Mouse (Mus musculus) 3T3-L1 (cell line): ENCODE results near the gene Hoxa13.
A peak's percentile ranks its signal among the peaks of the same experiment; 100 is the strongest.

Experiments
- DNase-seq: peaks from one replicate; pipeline ENCODE4 v3.0.0-alpha.2; 2015; ENCODE audit warnings: low read depth, low spot score

Hoxa13 gene

GRCm38 (mm10) chr6:52260654-52261575 lies at the start of gene Hoxa13:
Hoxa13 (minus strand) TSS chr6:52260880.
- no peak for DNase-seq

GRCm38 (mm10) chr6:52310366-52310765 lies 49.7 kb upstream of the Hoxa13 start:
- no peak for DNase-seq

- no peak for DNase-seq
These were observed 49.1 kb upstream of the Hoxa13 start for GRCm38 (mm10) chr6:52309766-52310165.

GRCm38 (mm10) chr6:52305877-52306389 lies 45.3 kb upstream of the Hoxa13 start:
- DNase-seq, result no peak

GRCm38 (mm10) chr6:52303426-52303825 lies 42.7 kb upstream of the Hoxa13 start:
- peak; percentile 22 for DNase-seq

- no peak for DNase-seq
These were observed 40.1 kb upstream of the Hoxa13 start for GRCm38 (mm10) chr6:52300806-52301205.

GRCm38 (mm10) chr6:52298511-52298910 lies 37.8 kb upstream of the Hoxa13 start:
- no peak for DNase-seq

GRCm38 (mm10) chr6:52294616-52295015 lies 33.9 kb upstream of the Hoxa13 start:
- DNase-seq, result peak; percentile 53

GRCm38 (mm10) chr6:52292328-52292727 lies 31.6 kb upstream of the Hoxa13 start:
- DNase-seq, result no peak

GRCm38 (mm10) chr6:52291021-52291860 lies 30.6 kb upstream of the Hoxa13 start:
- no peak for DNase-seq

DNA sequence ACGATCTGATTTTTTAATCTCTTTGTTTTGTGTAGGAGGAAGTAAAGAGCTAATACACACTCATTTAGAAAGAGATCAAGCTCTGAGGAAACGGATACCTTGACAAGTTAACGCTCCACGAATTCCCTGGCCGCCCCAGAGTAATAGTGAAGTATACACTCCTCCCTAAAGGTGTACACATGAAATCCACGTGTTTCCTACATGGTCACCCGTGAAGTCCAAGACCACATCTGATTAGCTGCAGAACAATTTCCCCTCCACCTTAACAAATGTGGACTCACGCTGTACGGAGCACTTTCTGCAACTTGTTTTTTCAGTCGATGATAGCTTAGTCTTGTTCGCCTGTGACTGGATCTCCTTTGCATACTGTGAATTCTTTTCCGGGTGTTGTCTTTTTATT lies 29.5 kb upstream of the Hoxa13 start:
- no peak for DNase-seq

GRCm38 (mm10) chr6:52283896-52284295 lies 23.2 kb upstream of the Hoxa13 start:
- DNase-seq, result no peak

DNA sequence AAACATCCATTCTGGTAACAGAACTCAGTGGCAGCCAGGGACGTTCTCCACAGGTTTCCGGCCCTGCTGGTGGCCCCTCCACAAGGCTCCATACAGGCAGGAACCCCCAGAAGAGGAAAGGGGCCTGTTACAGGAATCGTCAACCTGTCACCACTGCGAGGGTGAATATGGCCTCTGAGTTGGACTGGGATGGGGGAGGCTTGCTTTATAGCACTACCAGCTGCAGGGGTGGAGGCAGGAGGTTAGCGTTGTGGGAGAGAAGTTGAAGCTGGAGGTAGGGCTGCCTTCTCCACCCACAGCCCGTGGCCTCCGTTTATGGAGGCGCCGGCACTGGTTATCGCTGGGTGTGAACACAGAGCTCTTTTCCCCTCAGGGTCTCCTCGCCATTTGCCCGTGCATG lies 20.4 kb upstream of the Hoxa13 start:
- no peak for DNase-seq

DNA sequence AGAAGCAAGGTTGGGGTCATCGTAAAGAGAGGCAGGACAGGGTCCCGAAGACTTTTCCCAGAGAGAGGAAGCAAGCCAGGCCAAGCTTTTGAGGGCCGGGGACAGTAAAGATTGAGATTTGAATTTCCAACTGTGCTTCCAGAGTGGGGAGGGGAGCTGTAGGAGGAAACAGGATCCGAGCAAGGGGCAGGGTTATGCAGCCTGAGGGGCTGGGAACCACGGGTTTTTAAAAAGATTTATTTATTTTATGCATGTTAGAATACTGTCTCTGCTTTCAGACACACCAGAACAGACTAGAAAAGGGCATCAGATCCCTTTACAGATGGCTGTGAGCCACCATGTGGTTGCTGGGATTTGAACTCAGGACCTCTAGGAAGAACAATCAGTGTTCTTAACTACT lies 16.2 kb upstream of the Hoxa13 start:
- DNase-seq, result no peak

DNA sequence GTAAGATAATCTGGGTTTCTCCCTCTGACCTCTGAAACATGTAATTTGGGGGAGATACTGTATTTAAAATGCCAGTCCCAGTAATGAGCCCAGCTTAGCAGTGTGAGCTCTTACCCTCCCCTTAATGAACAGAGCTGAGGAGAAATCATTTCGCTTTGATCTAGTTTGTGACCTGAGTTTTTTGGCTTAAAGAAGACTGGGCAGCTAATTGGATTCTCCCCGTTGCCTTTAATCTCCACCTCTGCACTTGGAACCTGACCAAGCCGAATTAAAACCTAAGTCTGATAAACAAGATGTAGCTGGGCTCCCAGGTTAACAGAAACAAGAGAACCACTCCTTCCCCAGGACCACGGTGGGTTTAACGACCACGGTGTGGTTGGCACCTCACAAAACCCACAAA lies 15.7 kb upstream of the Hoxa13 start:
- no peak for DNase-seq

DNA sequence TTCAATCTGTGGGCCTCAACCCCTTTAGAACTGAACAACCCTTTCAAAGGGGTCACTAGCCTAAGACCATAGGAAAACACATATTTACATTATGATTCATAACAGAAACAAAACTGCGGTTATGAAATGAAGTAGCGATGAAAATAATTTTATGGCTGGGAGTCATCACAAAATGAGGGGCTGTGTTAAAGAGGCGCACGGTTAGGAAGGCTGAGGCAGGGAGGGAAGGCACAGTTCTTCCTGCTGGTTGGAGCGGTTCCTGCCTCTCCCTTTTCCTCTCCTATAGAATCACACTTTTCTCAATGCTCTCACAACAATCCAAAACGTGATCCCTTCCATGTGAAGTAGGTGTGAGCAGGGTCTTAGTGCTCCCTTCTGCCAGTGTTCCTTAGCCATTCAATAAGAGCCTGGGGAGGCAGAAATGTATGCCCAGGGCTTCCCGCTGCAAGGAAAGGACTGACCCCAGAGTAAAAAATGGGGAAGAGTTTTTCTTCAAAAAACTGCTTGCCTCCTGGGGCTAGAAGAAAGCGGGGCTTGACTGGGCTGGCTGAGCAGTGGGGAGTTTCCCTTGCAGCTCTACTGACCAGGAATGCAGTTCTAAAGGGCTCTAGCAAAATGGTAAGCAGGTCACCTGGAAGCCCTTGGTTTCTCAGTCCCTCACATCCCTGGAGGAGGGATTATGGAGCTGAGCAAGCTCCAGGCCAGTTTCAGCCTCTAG lies 15.0 kb upstream of the Hoxa13 start:
- DNase-seq, result no peak

GRCm38 (mm10) chr6:52274576-52274975 lies 13.9 kb upstream of the Hoxa13 start:
- no peak for DNase-seq

DNA sequence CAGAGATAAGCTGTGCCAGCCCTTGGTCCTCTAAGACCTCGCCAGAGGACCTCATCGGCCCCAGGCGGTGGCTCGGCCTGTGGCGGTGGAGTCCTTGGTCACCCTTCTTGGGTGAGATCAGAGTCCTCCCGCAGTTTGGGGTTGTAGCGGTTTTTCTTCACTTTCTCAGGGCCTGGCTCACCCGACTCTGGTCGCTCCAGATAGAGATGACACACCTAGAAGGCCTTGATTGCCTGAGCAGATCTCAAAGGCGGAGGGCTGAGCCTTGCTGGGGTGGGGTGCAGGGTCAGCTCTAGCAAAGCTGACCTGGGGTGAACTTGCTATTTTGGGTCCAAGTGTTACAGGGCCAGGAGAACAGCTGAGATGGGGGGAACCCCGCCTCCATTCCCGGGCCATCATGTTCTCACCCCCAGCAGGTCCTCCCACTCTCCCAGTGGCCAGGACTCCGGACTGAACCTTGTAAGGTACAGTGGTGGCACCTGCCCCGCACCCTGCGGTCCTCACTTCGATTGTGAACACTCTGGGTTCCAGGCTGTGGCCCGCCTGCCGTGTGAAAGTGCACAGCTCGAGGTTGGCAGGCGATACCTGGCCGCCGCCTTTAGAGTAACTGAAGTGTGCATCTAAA lies 13.1 kb upstream of the Hoxa13 start:
- no peak for DNase-seq

DNA sequence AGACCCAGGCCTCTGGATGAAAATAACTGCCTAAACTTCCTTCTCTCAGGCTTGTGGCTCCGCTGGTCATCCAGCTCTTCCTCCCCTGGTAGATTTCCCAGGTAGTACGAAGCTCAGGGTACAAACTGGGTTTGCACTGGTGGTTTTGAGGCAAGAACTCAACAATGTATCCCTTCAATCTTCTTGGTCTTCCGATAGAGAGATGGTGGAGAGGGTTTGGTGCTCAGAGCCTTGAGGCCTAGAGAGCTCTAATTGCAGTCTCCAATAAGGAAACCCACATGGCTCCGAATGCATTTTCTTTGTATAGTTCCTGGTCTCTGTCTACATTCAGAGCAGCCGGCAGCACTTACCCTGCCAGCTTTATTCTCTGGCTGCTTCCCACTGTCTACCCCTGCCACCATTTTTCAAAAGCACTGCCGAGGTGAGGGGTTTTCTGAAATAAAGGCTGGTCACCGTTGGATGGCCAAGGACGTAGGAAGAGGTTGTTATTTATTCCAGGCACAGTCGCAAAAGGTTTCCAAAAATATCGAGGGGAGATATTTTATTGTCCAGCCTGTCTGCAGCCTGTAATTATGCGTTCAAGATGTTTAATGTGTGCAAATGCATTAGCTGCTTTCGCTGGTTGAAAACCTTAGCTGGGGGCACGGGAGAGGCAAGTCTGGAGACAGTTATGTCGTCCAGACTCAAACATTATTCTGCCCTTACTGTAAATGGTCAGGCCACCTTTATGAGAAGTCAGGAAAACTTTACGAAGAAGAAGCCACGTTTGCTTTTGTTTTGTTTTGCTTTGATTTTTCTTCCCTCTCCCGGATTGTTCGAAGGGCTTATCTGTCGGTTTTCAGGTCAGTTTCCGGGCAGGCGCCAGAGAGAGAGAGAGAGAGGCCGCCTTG lies 12.3 kb upstream of the Hoxa13 start:
- DNase-seq, result no peak
